Mouse (Mus musculus) right cerebral cortex, postnatal 10 days (tissue): ENCODE data around the gene Rfk.

ENCODE experiments used
- DNase-seq, 2 experiments: peaks; one replicate each; pipeline ENCODE4 v3.0.0; 2021; ENCODE audit warnings: low spot score in 2 of 2

Gene Rfk

GRCm38 (mm10) chr19:17385022-17385421, 8.8 kb upstream of the Rfk start:
- DNase-seq, result no peak

- DNase-seq, result no peak
Observed at GRCm38 (mm10) chr19:17385426-17385825, 8.4 kb upstream of the Rfk start.

- DNase-seq, result no peak
Observed at GRCm38 (mm10) chr19:17386424-17386823, 7.4 kb upstream of the Rfk start.

GRCm38 (mm10) chr19:17388404-17388803, 5.4 kb upstream of the Rfk start:
- DNase-seq, result no peak

- no peak for DNase-seq
Observed at GRCm38 (mm10) chr19:17392866-17393265, 977 bp upstream of the Rfk start.

GRCm38 (mm10) chr19:17396802-17397201, 3.0 kb downstream of the Rfk start:
- DNase-seq, result no peak

GRCm38 (mm10) chr19:17397922-17398321, 4.1 kb downstream of the Rfk start:
- no peak for DNase-seq

GRCm38 (mm10) chr19:17399965-17400364, 6.1 kb downstream of the Rfk start:
- no peak for DNase-seq

GRCm38 (mm10) chr19:17400571-17400970, 6.7 kb downstream of the Rfk start:
- no peak for DNase-seq

GRCm38 (mm10) chr19:17403175-17403574, 9.3 kb downstream of the Rfk start:
- DNase-seq, result no peak

GRCm38 (mm10) chr19:17406823-17407222, 13.0 kb downstream of the Rfk start:
- DNase-seq, result no peak

- no peak for DNase-seq
Observed at GRCm38 (mm10) chr19:17408591-17408990, 14.7 kb downstream of the Rfk start.

GRCm38 (mm10) chr19:17409351-17409750, 15.5 kb downstream of the Rfk start:
- no peak for DNase-seq

- DNase-seq, result no peak
Observed at GRCm38 (mm10) chr19:17410465-17411065, 16.7 kb downstream of the Rfk start.

GRCm38 (mm10) chr19:17412915-17413459, 19.1 kb downstream of the Rfk start:
- DNase-seq, result no peak

GRCm38 (mm10) chr19:17417855-17418254, 24.0 kb downstream of the Rfk start:
- no peak for DNase-seq

- no peak for DNase-seq
Observed at GRCm38 (mm10) chr19:17423306-17423705, 29.5 kb downstream of the Rfk start.

GRCm38 (mm10) chr19:17427824-17428560, 34.1 kb downstream of the Rfk start:
- no peak for DNase-seq

- DNase-seq, result no peak
Observed at GRCm38 (mm10) chr19:17428561-17428914, 34.7 kb downstream of the Rfk start.

GRCm38 (mm10) chr19:17436651-17437050, 42.8 kb downstream of the Rfk start:
- no peak for DNase-seq

GRCm38 (mm10) chr19:17439476-17440189, 45.8 kb downstream of the Rfk start:
- DNase-seq, result no peak

- DNase-seq, result no peak
Observed at GRCm38 (mm10) chr19:17443581-17443980, 49.7 kb downstream of the Rfk start.
